Mouse (Mus musculus) left cerebral cortex, adult 18-20 months (tissue): ENCODE data around the gene Rras. TPM values are rescaled to one million over a fixed set of nuclear protein-coding genes. Genes with fewer than 3 reads are reported as not detected.

Source experiments
- DNase-seq, 2 experiments: peaks; one replicate each; pipeline ENCODE4 v3.0.0; 2021 to 2022; ENCODE audit warnings: low spot score in 2 of 2, mixed read lengths in 1 of 2
- long read RNA-seq, 2 experiments: library from polyadenylated mRNA; stranded (forward); transcript quantifications; one replicate each; pipeline ENCODE4 v2.0.0; 2021
- total RNA-seq, 2 experiments: library from RNA; stranded (reverse); gene quantifications; 2 replicates each; pipeline ENCODE4 v1.2.3; 2021

The Rras gene
- total RNA-seq: 10 to 100 TPM; 10.0 to 14.5 TPM
- long read RNA-seq, experiment 1, transcript Rras-201 (6 exons, 995 nt): major isoform, 26 of 27 reads
- long read RNA-seq, experiment 1, partial matches to known transcripts: 0 of 27 reads
- long read RNA-seq, experiment 1, other reads (novel, unspliced or antisense): 1 of 27 reads
- long read RNA-seq, experiment 2, transcript Rras-201 (6 exons, 995 nt): major isoform, 14 of 15 reads
- long read RNA-seq, experiment 2, partial matches to known transcripts: 0 of 15 reads
- long read RNA-seq, experiment 2, other reads (novel, unspliced or antisense): 1 of 15 reads

GRCm38 (mm10) chr7:45017242-45018061 lies at the start of gene Rras:
Rras (plus strand) TSS chr7:45017961.
- peak; percentile 71 to 80 for DNase-seq

- peak; percentile 66 to 81 for DNase-seq
Observed at GRCm38 (mm10) chr7:44970231-44970691, 47.5 kb upstream of the Rras start.

- DNase-seq: no peak
Observed at GRCm38 (mm10) chr7:44971142-44971541, 46.6 kb upstream of the Rras start.

- no peak for DNase-seq
Observed at GRCm38 (mm10) chr7:44973415-44974130, 44.2 kb upstream of the Rras start.

GRCm38 (mm10) chr7:44974383-44975116 lies 43.2 kb upstream of the Rras start, which contains the start of gene Cpt1c:
Cpt1c (minus strand) TSS chr7:44974851.
- peak; percentile 87 to 88 for DNase-seq

- no peak for DNase-seq
Observed at GRCm38 (mm10) chr7:44975117-44975419, 42.7 kb upstream of the Rras start.

- DNase-seq: no peak
Observed at GRCm38 (mm10) chr7:44978300-44978699, 39.5 kb upstream of the Rras start.

- DNase-seq: no peak
Observed at GRCm38 (mm10) chr7:44981539-44981938, 36.2 kb upstream of the Rras start.

- peak; percentile 78 to 90 for DNase-seq
Observed at GRCm38 (mm10) chr7:44983085-44983484, 34.7 kb upstream of the Rras start.

- no peak for DNase-seq
Observed at GRCm38 (mm10) chr7:44983944-44984832, 33.6 kb upstream of the Rras start.

- no peak for DNase-seq
Observed at GRCm38 (mm10) chr7:44984833-44985164, 33.0 kb upstream of the Rras start.

GRCm38 (mm10) chr7:44985595-44986191 lies 32.1 kb upstream of the Rras start:
- peak; percentile 46 to 47 for DNase-seq

- peak; percentile 94 to 98 for DNase-seq
Observed at GRCm38 (mm10) chr7:44986192-44986878, 31.4 kb upstream of the Rras start, which contains the start of gene Prmt1. Prmt1 (minus strand) TSS chr7:44986568.

GRCm38 (mm10) chr7:44986879-44987718 lies 30.7 kb upstream of the Rras start:
- DNase-seq: no peak

GRCm38 (mm10) chr7:44996672-44997071 lies 21.1 kb upstream of the Rras start:
- no peak for DNase-seq

- DNase-seq: peak; percentile 95 to 97
Observed at GRCm38 (mm10) chr7:44997231-44997939, 20.4 kb upstream of the Rras start, which contains the start of gene Irf3. Irf3 (plus strand) TSS chr7:44997648.

- no peak for DNase-seq
Observed at GRCm38 (mm10) chr7:44997940-44998428, 19.8 kb upstream of the Rras start.
